Comparison of ENCODE assay signal across 31 mouse cellular contexts in the genomic region with DNA sequence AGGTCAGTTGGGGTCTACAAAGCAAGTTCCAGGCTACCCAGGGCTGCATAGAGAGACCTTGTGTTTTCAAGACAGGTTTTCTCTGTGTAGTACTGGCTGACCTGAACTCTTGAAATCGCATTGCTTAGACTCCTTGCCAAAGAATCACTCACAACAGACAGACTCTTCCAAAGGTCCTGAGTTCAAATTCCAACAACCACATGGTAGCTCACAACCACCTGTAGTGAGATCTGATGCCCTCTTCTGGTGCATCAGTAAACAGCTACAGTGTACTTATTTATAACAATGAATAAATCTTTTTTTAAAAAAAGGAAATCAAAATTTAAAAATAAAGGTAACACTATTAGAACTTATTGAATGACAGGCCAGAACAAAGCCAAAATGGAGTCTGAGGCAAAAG. TPM values are rescaled to one million over a fixed set of nuclear protein-coding genes. Genes with fewer than 3 reads are reported as not detected.
A peak's percentile ranks its signal among the peaks of the same experiment; 100 is the strongest.
DNase-seq lines count a peak whose midpoint lies in the region; ATAC-seq and TF ChIP-seq lines count a peak whose summit lies in the region.
"Had no signal": no experiment of that assay in that cellular context is flagged by ENCODE, and none has a peak within 500 bp of the region (broad histone marks: within the 10 kb centered on the region; RNA-seq: fewer than 3 reads in every experiment).

No protein-coding gene starts in this region.

- H3K27me3 ChIP-seq in heart, adult 2 months (ENCODE audit: control insufficient read depth, insufficient read depth, low read length) = no peaks in the 10 kb centered on the region
- H3K27me3 ChIP-seq in liver, postnatal 0 days (ENCODE audit: insufficient read depth, low read length) = no peaks in the 10 kb centered on the region
- no peaks in the 10 kb centered on the region for H3K27me3 ChIP-seq in liver, embryonic 11.5 days (replicated peaks; ENCODE audit: control insufficient read depth, insufficient read depth, low read length)
- H3K27me3 ChIP-seq in forebrain, postnatal 0 days (ENCODE audit: insufficient read depth, low read length) = no peaks in the 10 kb centered on the region
- H3K27me3 ChIP-seq: embryonic facial prominence, embryonic 15.5 days; hindbrain, embryonic 13.5 days had no signal

- no peak overlapping the region for H3K9ac ChIP-seq in heart, adult 2 months (ENCODE audit: low read depth, low read length)
- no peak overlapping the region for H3K9ac ChIP-seq in liver, postnatal 0 days (replicated peaks)
- H3K9ac ChIP-seq in liver, embryonic 11.5 days (ENCODE audit: low read depth, low read length) = no peak overlapping the region
- no peak overlapping the region for H3K9ac ChIP-seq in forebrain, postnatal 0 days
- H3K9ac ChIP-seq: embryonic facial prominence, embryonic 15.5 days; hindbrain, embryonic 13.5 days had no signal

- H3K4me1 ChIP-seq in heart, adult 2 months (ENCODE audit: control insufficient read depth, insufficient read depth, low read length) = no peaks in the 10 kb centered on the region
- no peaks in the 10 kb centered on the region; the same call in 1 of the 2 replicates for H3K4me1 ChIP-seq in liver, postnatal 0 days (ENCODE audit: insufficient read depth)
- no peaks in the 10 kb centered on the region; the same call in 1 of the 2 replicates for H3K4me1 ChIP-seq in liver, embryonic 11.5 days (replicated peaks; ENCODE audit: control insufficient read depth, insufficient read depth, low read length)
- no peaks in the 10 kb centered on the region for H3K4me1 ChIP-seq in forebrain, postnatal 0 days (ENCODE audit: insufficient read depth)
- H3K4me1 ChIP-seq: embryonic facial prominence, embryonic 15.5 days; forebrain, embryonic 10.5 days; hindbrain, embryonic 13.5 days had no signal

- TF ChIP-seq POLR2A in heart, adult 2 months (IDR thresholded peaks at IDR 0.05; ENCODE audit: insufficient read depth, low read depth, low read length) = no peak

- DNase-seq in heart, adult 2 months = no peak
- no peak for DNase-seq in heart, postnatal 4 days
- no peak for DNase-seq in layer of hippocampus, adult 2 months (ENCODE audit: low spot score in 2 of 2)
- no peak for DNase-seq in layer of hippocampus, postnatal 14 days (ENCODE audit: low spot score in 2 of 2)
- no peak for DNase-seq in liver, postnatal 0 days
- no peak for DNase-seq in liver, embryonic 11.5 days (ENCODE audit: low spot score)
- peak; percentile 22 for DNase-seq in NIH3T3 (ENCODE audit: low read depth)
- DNase-seq in forebrain, postnatal 0 days = no peak
- DNase-seq: adrenal gland, postnatal 10 days; cerebellum, adult 11 months; cerebellum, adult 8-10 months; cerebellum, postnatal 14 days; embryo, embryonic 11 days; gastrocnemius, postnatal 25 days; heart, adult 18-20 months; heart, postnatal 10 days had no signal

- TF ChIP-seq CTCF in heart, adult 2 months (IDR thresholded peaks at IDR 0.05) = peak; percentile 45
- TF ChIP-seq CTCF in layer of hippocampus, adult 2 months (conservative IDR thresholded peaks at IDR 0.05) = peak; percentile 62
- peak; percentile 29; the same call in 1 of the 2 replicates for TF ChIP-seq CTCF in liver, postnatal 0 days (IDR thresholded peaks at IDR 0.05; ENCODE audit: low read depth)
- TF ChIP-seq CTCF in forebrain, postnatal 0 days (IDR thresholded peaks at IDR 0.05; ENCODE audit: low read depth) = no peak

- no peaks in the 10 kb centered on the region for H3K36me3 ChIP-seq in heart, adult 2 months (ENCODE audit: control insufficient read depth, insufficient read depth, low read length)
- H3K36me3 ChIP-seq in liver, postnatal 0 days (replicated peaks; ENCODE audit: insufficient read depth, low read length) = no peaks in the 10 kb centered on the region
- no peaks in the 10 kb centered on the region for H3K36me3 ChIP-seq in liver, embryonic 11.5 days (ENCODE audit: control insufficient read depth, insufficient read depth, low read length)
- H3K36me3 ChIP-seq in forebrain, postnatal 0 days (ENCODE audit: insufficient read depth) = no peaks in the 10 kb centered on the region
- H3K36me3 ChIP-seq: embryonic facial prominence, embryonic 15.5 days; forebrain, embryonic 10.5 days; hindbrain, embryonic 13.5 days had no signal

- 92% methylated on average over 1 of the region's 1 CpGs for WGBS in heart, adult 2 months
- 89% methylated on average over 1 of the region's 1 CpGs for WGBS in liver, postnatal 0 days (ENCODE audit: insufficient replicate concordance)
- 88% methylated on average over 1 of the region's 1 CpGs for WGBS in liver, embryonic 11.5 days
- 91% methylated on average over 1 of the region's 1 CpGs for WGBS in forebrain, postnatal 0 days

- no peaks in the 10 kb centered on the region for H3K79me2 ChIP-seq in heart, adult 2 months (replicated peaks; ENCODE audit: control insufficient read depth, insufficient read depth, low read length)

- no peak overlapping the region for H3K4me3 ChIP-seq in heart, adult 2 months
- H3K4me3 ChIP-seq in layer of hippocampus, adult 2 months = no peak overlapping the region
- no peak overlapping the region for H3K4me3 ChIP-seq in liver, postnatal 0 days (ENCODE audit: low read depth, low read length)
- no peak overlapping the region for H3K4me3 ChIP-seq in liver, embryonic 11.5 days (ENCODE audit: low read depth, low read length)
- H3K4me3 ChIP-seq in forebrain, postnatal 0 days (ENCODE audit: low read depth, low read length) = no peak overlapping the region
- H3K4me3 ChIP-seq: embryonic facial prominence, embryonic 15.5 days; erythroblast, embryonic 14.5 days; forebrain, embryonic 10.5 days; hindbrain, embryonic 13.5 days had no signal

- no peak for TF ChIP-seq EP300 in heart, adult 2 months (IDR thresholded peaks at IDR 0.05; ENCODE audit: insufficient read depth, low read depth, low read length)
- TF ChIP-seq EP300 in liver, postnatal 0 days (IDR thresholded peaks at IDR 0.05; ENCODE audit: low read depth) = no peak

- H3K4me2 ChIP-seq in liver, postnatal 0 days (ENCODE audit: low read depth, low read length) = no peak overlapping the region
- H3K4me2 ChIP-seq in liver, embryonic 11.5 days = no peak overlapping the region
- no peak overlapping the region for H3K4me2 ChIP-seq in forebrain, postnatal 0 days (ENCODE audit: low read depth)
- H3K4me2 ChIP-seq: embryonic facial prominence, embryonic 15.5 days; hindbrain, embryonic 13.5 days had no signal

- ATAC-seq in liver, postnatal 0 days = no peak
- no peak for ATAC-seq in liver, embryonic 11.5 days (replicated peaks; ENCODE audit: low FRiP score)
- ATAC-seq in forebrain, postnatal 0 days = no peak
- ATAC-seq: forebrain, embryonic 16.5 days; hindbrain, postnatal 0 days had no signal

- intact Hi-C loops in heart, adult 2 months (cut with DNase I) = no loop called here

- no peaks in the 10 kb centered on the region for H3K9me3 ChIP-seq in liver, postnatal 0 days (ENCODE audit: low read length)
- H3K9me3 ChIP-seq in liver, embryonic 11.5 days (ENCODE audit: control insufficient read depth, low read length) = no peaks in the 10 kb centered on the region
- no peaks in the 10 kb centered on the region for H3K9me3 ChIP-seq in forebrain, postnatal 0 days (ENCODE audit: low read length)
- H3K9me3 ChIP-seq: embryonic facial prominence, embryonic 15.5 days; hindbrain, embryonic 13.5 days had no signal

- H3K27ac ChIP-seq in heart, adult 2 months = no peak overlapping the region
- no peak overlapping the region for H3K27ac ChIP-seq in layer of hippocampus, adult 2 months
- H3K27ac ChIP-seq in liver, postnatal 0 days (ENCODE audit: low read depth) = no peak overlapping the region
- H3K27ac ChIP-seq in liver, embryonic 11.5 days (ENCODE audit: low read depth, low read length) = no peak overlapping the region
- no peak overlapping the region for H3K27ac ChIP-seq in forebrain, postnatal 0 days (ENCODE audit: low read depth, low read length)
- H3K27ac ChIP-seq: embryonic facial prominence, embryonic 15.5 days; forebrain, embryonic 10.5 days; hindbrain, embryonic 13.5 days; hindbrain, postnatal 0 days had no signal

RNA-seq across cellular contexts. Expression of a gene that starts 1.9 kb away (rescaled TPM):
- not detected for total RNA-seq in heart, adult 2 months (2021)
- polyA plus RNA-seq in heart, adult 2 months (2012; rRNA removed) = 0.23 and 0.26 TPM in 2 replicates
- not detected for total RNA-seq in heart, postnatal 4 days (2021)
- not detected for total RNA-seq in layer of hippocampus, adult 2 months (2021)
- not detected for total RNA-seq in layer of hippocampus, postnatal 14 days (2021)
- polyA plus RNA-seq in liver, postnatal 0 days (2015; fragmentation: Nextera tagmentation; extraction: Ambion mirVana) = not detected in 2 replicates
- polyA plus RNA-seq in liver, embryonic 11.5 days (2014; fragmentation: Nextera tagmentation; extraction: Ambion mirVana) = not detected in 2 replicates
- total RNA-seq in forebrain, postnatal 0 days (2014; rRNA removed) = not detected in 2 replicates
- not detected in 2 replicates for polyA plus RNA-seq in forebrain, postnatal 0 days (2015; fragmentation: Nextera tagmentation; extraction: Ambion mirVana)
- total RNA-seq: adrenal gland, postnatal 10 days; adrenal gland, postnatal 4 days; common myeloid progenitor, adult 5-6 weeks; gastrocnemius, adult 18-20 months; gastrocnemius, postnatal 25 days; heart, adult 18-20 months; heart, postnatal 10 days; hematopoietic stem cell, adult 5-6 weeks; hindbrain, postnatal 0 days had no signal
- polyA plus RNA-seq: brain, embryonic 14.5 days; embryonic facial prominence, embryonic 11.5 days; embryonic facial prominence, embryonic 15.5 days; erythroblast, embryonic 14.5 days; forebrain, embryonic 10.5 days; forebrain, embryonic 16.5 days; heart, embryonic 14.5 days; hindbrain, embryonic 13.5 days; hindbrain, postnatal 0 days; intestine, embryonic 14.5 days had no signal

RNA-seq across cellular contexts. Expression of a gene that starts 10.0 kb away (rescaled TPM):
- 1 to 10 TPM; 9.1 to 9.4 TPM for total RNA-seq in heart, adult 2 months (2021)
- 7.8 and 11.9 TPM in 2 replicates for polyA plus RNA-seq in heart, adult 2 months (2012; rRNA removed)
- total RNA-seq in heart, postnatal 4 days (2021) = 10 to 100 TPM in 1 of 2 experiments, 1 to 10 TPM in 1; 9.8 to 10.2 TPM
- 10 to 100 TPM; 21.0 TPM for total RNA-seq in layer of hippocampus, adult 2 months (2021)
- total RNA-seq in layer of hippocampus, postnatal 14 days (2021) = 10 to 100 TPM; 17.2 to 19.5 TPM
- 8.2 and 9.5 TPM in 2 replicates for polyA plus RNA-seq in liver, postnatal 0 days (2015; fragmentation: Nextera tagmentation; extraction: Ambion mirVana)
- 24.0 and 25.0 TPM in 2 replicates for polyA plus RNA-seq in liver, embryonic 11.5 days (2014; fragmentation: Nextera tagmentation; extraction: Ambion mirVana)
- 14.3 and 17.8 TPM in 2 replicates for total RNA-seq in forebrain, postnatal 0 days (2014; rRNA removed)
- polyA plus RNA-seq in forebrain, postnatal 0 days (2015; fragmentation: Nextera tagmentation; extraction: Ambion mirVana) = 15.2 and 21.7 TPM in 2 replicates

RNA-seq across cellular contexts. Expression of a gene that starts 15.2 kb away (rescaled TPM):
- total RNA-seq in heart, adult 2 months (2021) = 10 to 100 TPM; 35.0 to 38.1 TPM
- polyA plus RNA-seq in heart, adult 2 months (2012; rRNA removed) = 54.6 and 73.4 TPM in 2 replicates
- 10 to 100 TPM; 62.4 to 65.8 TPM for total RNA-seq in heart, postnatal 4 days (2021)
- total RNA-seq in layer of hippocampus, adult 2 months (2021) = 10 to 100 TPM; 19.4 to 26.6 TPM
- 10 to 100 TPM; 28.1 to 35.8 TPM for total RNA-seq in layer of hippocampus, postnatal 14 days (2021)
- 5.1 and 5.2 TPM in 2 replicates for polyA plus RNA-seq in liver, postnatal 0 days (2015; fragmentation: Nextera tagmentation; extraction: Ambion mirVana)
- 25.6 and 25.8 TPM in 2 replicates for polyA plus RNA-seq in liver, embryonic 11.5 days (2014; fragmentation: Nextera tagmentation; extraction: Ambion mirVana)
- 9.7 and 12.4 TPM in 2 replicates for total RNA-seq in forebrain, postnatal 0 days (2014; rRNA removed)
- polyA plus RNA-seq in forebrain, postnatal 0 days (2015; fragmentation: Nextera tagmentation; extraction: Ambion mirVana) = 9.8 and 12.1 TPM in 2 replicates

RNA-seq across cellular contexts. Expression of a gene that starts 24.6 kb away (rescaled TPM):
- total RNA-seq in heart, adult 2 months (2021) = not detected
- not detected in 2 replicates for polyA plus RNA-seq in heart, adult 2 months (2012; rRNA removed)
- not detected for total RNA-seq in heart, postnatal 4 days (2021)
- not detected for total RNA-seq in layer of hippocampus, adult 2 months (2021)
- not detected for total RNA-seq in layer of hippocampus, postnatal 14 days (2021)
- polyA plus RNA-seq in liver, postnatal 0 days (2015; fragmentation: Nextera tagmentation; extraction: Ambion mirVana) = not detected in 2 replicates
- polyA plus RNA-seq in liver, embryonic 11.5 days (2014; fragmentation: Nextera tagmentation; extraction: Ambion mirVana) = not detected in 2 replicates
- total RNA-seq in forebrain, postnatal 0 days (2014; rRNA removed) = not detected in 2 replicates
- polyA plus RNA-seq in forebrain, postnatal 0 days (2015; fragmentation: Nextera tagmentation; extraction: Ambion mirVana) = not detected in 2 replicates
- total RNA-seq: adrenal gland, postnatal 10 days; adrenal gland, postnatal 4 days; ES-E14; gastrocnemius, adult 18-20 months; gastrocnemius, postnatal 25 days; heart, adult 18-20 months; heart, postnatal 10 days; hematopoietic stem cell, adult 5-6 weeks; hindbrain, postnatal 0 days had no signal
- polyA plus RNA-seq: brain, embryonic 14.5 days; embryonic facial prominence, embryonic 11.5 days; embryonic facial prominence, embryonic 15.5 days; erythroblast, embryonic 14.5 days; forebrain, embryonic 10.5 days; forebrain, embryonic 16.5 days; heart, embryonic 14.5 days; hindbrain, embryonic 13.5 days; hindbrain, postnatal 0 days; intestine, embryonic 14.5 days had no signal

RNA-seq across cellular contexts. Expression of a gene that starts 30.5 kb away (rescaled TPM):
- total RNA-seq in heart, adult 2 months (2021) = 10 to 100 TPM in 1 of 2 experiments, 1 to 10 TPM in 1; 9.2 to 10.0 TPM
- 5.7 and 6.3 TPM in 2 replicates for polyA plus RNA-seq in heart, adult 2 months (2012; rRNA removed)
- 1 to 10 TPM; 8.9 to 9.5 TPM for total RNA-seq in heart, postnatal 4 days (2021)
- 10 to 100 TPM; 12.4 to 14.0 TPM for total RNA-seq in layer of hippocampus, adult 2 months (2021)
- 10 to 100 TPM; 11.1 to 12.6 TPM for total RNA-seq in layer of hippocampus, postnatal 14 days (2021)
- polyA plus RNA-seq in liver, postnatal 0 days (2015; fragmentation: Nextera tagmentation; extraction: Ambion mirVana) = 13.0 and 14.7 TPM in 2 replicates
- polyA plus RNA-seq in liver, embryonic 11.5 days (2014; fragmentation: Nextera tagmentation; extraction: Ambion mirVana) = 22.3 and 22.5 TPM in 2 replicates
- total RNA-seq in forebrain, postnatal 0 days (2014; rRNA removed) = 31.5 and 33.8 TPM in 2 replicates
- polyA plus RNA-seq in forebrain, postnatal 0 days (2015; fragmentation: Nextera tagmentation; extraction: Ambion mirVana) = 23.7 and 25.3 TPM in 2 replicates
